Mouse (Mus musculus) frontal cortex, postnatal 14 days (tissue): Measurements from ENCODE around the gene Sar1a.

Experiments used
- DNase-seq, 2 experiments: peaks; one replicate each; pipeline ENCODE4 v3.0.0; 2022; ENCODE audit warnings: low spot score in 2 of 2

Gene Sar1a

DNA sequence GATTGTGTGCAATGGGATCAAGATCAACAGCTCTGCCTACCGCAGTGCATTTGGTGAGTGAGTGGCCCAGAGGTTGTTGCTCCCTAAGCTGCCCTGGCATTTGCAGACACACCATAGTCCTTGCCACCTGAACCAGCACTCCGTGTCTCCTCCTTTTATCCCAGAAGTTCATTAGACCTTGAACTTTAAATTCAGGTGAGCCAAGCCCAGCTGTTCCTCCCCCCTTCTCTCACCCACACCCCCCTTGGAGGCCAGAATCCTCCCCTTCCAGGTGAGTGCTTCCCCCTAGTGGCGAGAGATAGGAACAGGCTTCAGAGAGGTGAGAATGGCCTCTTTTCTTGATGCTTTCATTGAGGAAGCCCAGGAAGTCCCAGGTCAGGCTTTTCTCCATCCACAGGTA lies 54.3 kb downstream of the Sar1a start:
- no peak for DNase-seq

DNA sequence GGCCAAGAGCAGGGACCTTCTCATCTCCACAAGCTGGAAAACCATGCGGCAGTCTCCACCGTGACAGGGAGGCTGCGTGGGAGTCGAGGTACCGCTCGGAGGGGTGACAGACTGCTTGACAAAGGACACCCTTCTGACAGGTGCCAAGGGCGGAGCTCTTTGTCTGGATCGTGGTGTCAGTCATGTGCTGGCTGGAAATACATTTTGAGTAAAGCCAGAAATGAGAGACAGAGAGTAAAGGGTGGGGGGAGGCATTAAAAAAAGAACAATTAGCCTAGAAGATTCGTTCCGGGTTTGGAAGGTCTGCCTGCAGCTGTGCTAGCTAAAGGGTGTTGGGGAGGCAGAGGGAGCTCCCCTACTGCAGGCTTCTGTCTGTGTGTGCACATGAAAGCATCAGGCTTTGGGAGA lies 56.6 kb downstream of the Sar1a start:
- peak; percentile 31 to 40 for DNase-seq

DNA sequence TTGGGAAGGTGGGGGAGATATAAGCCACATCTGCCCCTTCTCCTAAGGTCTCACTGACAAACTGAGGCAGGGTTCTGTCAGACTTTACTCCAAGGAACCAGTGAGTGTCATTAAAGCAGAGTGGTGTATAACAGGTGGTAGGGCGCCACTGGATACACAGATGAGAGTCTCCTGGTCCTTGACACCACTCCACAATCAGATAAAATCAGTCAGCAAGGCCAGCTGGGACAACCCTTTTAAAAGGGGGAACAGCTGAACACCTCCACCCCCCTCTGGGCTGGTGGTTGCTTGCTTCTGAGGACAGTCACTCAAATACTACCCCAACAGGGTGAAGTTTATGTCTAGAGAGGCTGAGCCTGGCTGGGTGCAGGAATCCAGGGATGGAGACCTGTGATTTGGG lies 57.4 kb downstream of the Sar1a start:
- DNase-seq, result no peak

DNA sequence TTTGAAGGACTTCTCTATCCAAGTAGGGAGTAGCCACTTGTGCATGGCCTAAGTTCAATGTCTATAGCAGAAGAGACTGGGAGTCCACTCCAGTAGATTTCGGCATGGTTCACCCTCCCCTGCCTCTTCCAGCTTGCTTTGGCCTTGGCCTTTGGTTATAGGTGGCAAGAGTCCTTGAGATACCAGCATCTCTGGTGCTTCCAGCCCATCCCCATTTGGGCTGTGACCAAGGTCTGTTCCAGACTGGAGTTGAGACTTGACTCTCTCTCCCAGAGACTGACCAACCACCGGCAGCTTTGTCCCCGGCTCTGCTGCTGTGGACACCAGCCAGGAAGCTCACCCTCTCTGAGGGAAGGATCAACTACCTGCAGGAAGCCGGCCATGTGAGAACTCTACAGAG lies 58.0 kb downstream of the Sar1a start:
- no peak for DNase-seq

DNA sequence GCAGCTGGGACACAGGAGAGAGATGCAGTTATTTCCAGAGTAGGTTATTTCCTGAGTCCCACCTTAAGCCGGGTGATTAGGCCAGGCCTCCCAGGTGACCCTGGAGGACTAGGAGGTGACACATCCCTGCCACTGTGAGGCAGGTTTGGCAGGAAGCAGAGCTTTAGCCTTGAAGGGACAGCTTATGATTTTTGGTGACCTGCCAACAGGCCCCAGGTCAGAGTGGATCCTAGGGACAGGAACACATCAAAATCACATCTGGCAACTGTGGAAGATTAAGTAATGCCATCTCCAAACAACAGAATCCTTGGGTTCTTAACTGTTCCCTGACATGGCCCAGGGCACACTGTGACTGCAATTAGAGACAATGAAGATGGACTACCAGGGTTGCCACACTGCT lies 61.2 kb downstream of the Sar1a start:
- no peak for DNase-seq

DNA sequence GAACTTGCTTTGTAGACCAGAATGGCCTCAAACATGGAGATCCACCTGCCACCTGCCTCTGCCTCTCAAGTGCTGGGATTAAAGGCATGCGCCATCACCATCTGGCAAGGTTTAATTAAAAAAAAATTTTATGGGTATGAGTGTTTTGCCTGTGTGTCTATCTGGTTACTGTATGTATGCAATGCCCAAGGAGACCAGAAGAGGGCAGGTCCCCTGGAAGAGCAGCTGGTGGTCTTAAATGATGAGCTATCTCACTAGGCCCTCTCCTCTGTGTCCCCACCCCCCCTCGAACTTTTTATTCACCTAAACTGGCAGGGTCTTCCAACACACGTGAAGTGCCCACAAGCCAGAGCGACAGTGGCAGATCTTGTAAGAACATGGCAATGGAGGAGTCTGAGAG lies 61.8 kb downstream of the Sar1a start:
- DNase-seq, result no peak

DNA sequence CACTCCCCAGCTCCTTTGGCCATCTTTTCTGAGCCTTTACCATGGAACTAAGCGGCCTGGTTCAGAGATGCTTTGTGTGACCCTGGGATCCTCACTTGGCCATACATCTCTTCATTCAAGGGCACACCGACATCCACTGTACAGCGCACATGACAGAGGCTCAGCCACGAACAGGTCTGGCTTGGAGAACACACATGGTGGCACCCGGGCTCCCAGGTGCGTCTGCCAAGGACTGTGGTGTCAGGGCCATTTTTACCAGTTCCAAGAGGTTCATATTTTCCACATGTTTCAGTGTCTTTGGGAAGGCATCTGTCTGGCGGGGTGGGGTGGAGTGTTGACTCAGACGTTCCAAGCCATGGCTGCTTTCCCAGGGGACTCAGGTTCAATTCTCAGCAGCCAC lies 62.2 kb downstream of the Sar1a start:
- DNase-seq, result no peak
